Mouse (Mus musculus) embryonic facial prominence, embryonic 15.5 days (tissue): ENCODE measurements at regions not wholly inside any gene's neighbourhood (a gene's known extent, or its start where the extent isn't known, plus 50 kb on each side); places are given as distances from the start of the nearest gene placed in this dataset.

Source experiments
- ATAC-seq: fragments of 200-750 bp; cut with Nextera tagmentation; 2 replicates; pipeline ENCODE4 v1.8.0; 2017; ENCODE audit warnings: low read depth, moderate TSS enrichment; ENCODE audit not compliant: insufficient number of reproducible peaks, low FRiP score, low TSS enrichment
- H3K27ac ChIP-seq: fragments of 300-500 bp; sonication (generic); replicated peaks from 2 replicates; pipeline ENCODE4 v1.5.1; 2015; ENCODE audit warnings: mild to moderate bottlenecking, inconsistent platforms
- H3K27me3 ChIP-seq: fragments of 300-500 bp; sonication (generic); 2 replicates; pipeline ENCODE4 v1.6.1; 2015; ENCODE audit warnings: inconsistent platforms
- H3K36me3 ChIP-seq: fragments of 300-500 bp; sonication (generic); 2 replicates; pipeline ENCODE4 v1.6.1; 2015; ENCODE audit warnings: mild to moderate bottlenecking, inconsistent platforms
- H3K4me1 ChIP-seq: fragments of 300-500 bp; sonication (generic); 2 replicates; pipeline ENCODE4 v1.6.1; 2015; ENCODE audit warnings: inconsistent platforms
- H3K4me2 ChIP-seq: fragments of 300-500 bp; sonication (generic); replicated peaks from 2 replicates; pipeline ENCODE4 v1.6.1; 2015; ENCODE audit warnings: mild to moderate bottlenecking, inconsistent platforms
- H3K4me3 ChIP-seq: fragments of 300-500 bp; sonication (generic); replicated peaks from 2 replicates; pipeline ENCODE4 v1.5.1; 2015; ENCODE audit warnings: mild to moderate bottlenecking, inconsistent platforms
- H3K9ac ChIP-seq: fragments of 300-500 bp; sonication (generic); 2 replicates; pipeline ENCODE4 v1.6.1; 2015; ENCODE audit warnings: inconsistent platforms
- H3K9me3 ChIP-seq: fragments of 300-500 bp; sonication (generic); replicated peaks from 2 replicates; pipeline ENCODE4 v1.6.1; 2016; ENCODE audit warnings: inconsistent platforms
- WGBS: fragments of 180-500 bp; shearing (Covaris S2); methylation state at CpG from one replicate; pipeline ENCODE4 v1.1.7; 2015; 5-methylcytosine and 5-hydroxymethylcytosine counted together

DNA sequence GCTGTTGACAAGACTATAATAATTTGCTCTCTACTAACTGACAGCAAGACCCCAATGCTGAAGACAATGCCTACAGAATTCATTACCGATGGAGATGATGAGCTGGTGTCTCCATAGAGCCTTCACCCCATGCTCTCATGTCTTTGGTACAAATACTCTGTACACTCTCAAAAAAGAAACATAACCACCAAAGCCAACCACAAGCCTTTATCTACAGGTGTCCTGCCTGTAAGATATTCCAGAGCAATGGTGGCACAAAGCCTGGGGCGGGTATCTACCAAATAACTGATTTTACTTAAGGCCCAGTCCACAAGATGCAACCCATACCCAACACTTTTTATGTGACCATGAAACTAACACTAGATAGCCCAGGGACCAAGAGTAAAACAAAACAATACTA, 273.1 kb downstream of the Rpl36a-ps1 start:
- no peaks in the 10 kb centered on the region for H3K36me3 ChIP-seq
- H3K27me3 ChIP-seq = no peaks in the 10 kb centered on the region
- H3K9me3 ChIP-seq = no peaks in the 10 kb centered on the region
- ATAC-seq = no peak
- WGBS = 90% methylated on average over 2 of the region's 2 CpGs
- no peak overlapping the region for H3K9ac ChIP-seq
- H3K4me1 ChIP-seq = no peaks in the 10 kb centered on the region
- no peak overlapping the region for H3K4me3 ChIP-seq
- H3K27ac ChIP-seq = no peak overlapping the region
- H3K4me2 ChIP-seq = no peak overlapping the region

DNA sequence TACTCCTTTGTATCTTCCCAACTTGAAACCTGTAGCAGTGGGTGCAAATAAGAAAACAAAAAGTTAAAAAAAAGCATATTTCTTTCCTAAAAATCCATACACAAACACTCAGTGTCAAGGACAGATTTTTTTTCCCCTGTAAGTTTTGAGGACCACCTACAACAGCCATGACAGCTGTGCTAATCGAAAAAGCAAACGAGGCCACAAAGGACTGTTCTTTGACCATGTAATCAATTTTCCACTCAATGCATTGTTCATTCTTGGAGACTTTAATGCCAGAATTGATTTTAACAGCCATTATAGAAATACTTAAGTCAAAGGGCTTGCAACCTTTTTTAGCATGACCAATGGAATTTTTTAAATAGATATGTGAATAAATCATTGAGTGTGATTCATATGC, 286.1 kb downstream of the Rpl36a-ps1 start:
- no peak overlapping the region for H3K9ac ChIP-seq
- no peaks in the 10 kb centered on the region for H3K36me3 ChIP-seq
- no peak overlapping the region for H3K27ac ChIP-seq
- H3K4me3 ChIP-seq = no peak overlapping the region
- no peak overlapping the region for H3K4me2 ChIP-seq
- no peak for ATAC-seq
- no peaks in the 10 kb centered on the region for H3K27me3 ChIP-seq
- H3K4me1 ChIP-seq = no peaks in the 10 kb centered on the region
- no peaks in the 10 kb centered on the region for H3K9me3 ChIP-seq
- WGBS = 30% methylated on average over 2 of the region's 2 CpGs

DNA sequence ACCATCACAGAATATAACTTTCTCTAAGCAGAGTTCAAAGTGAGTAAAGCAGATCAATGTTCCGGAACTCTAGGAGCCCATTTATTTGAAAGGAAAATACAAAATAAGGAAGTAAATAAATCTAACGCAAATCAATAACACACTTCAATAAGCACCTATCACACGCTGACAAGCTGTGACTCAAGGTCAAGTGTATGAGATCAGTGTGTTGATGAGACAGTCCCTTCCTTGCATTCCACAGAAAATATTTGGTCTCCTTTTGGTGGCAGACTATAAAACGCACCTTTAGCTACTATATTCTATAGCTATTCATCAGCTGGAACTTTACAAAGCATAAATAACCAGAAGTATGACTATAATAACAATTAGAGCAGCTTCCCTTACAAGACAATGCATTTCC, 286.5 kb downstream of the Rpl36a-ps1 start:
- no peaks in the 10 kb centered on the region for H3K27me3 ChIP-seq
- 77% methylated on average over 4 of the region's 4 CpGs for WGBS
- no peaks in the 10 kb centered on the region for H3K9me3 ChIP-seq

DNA sequence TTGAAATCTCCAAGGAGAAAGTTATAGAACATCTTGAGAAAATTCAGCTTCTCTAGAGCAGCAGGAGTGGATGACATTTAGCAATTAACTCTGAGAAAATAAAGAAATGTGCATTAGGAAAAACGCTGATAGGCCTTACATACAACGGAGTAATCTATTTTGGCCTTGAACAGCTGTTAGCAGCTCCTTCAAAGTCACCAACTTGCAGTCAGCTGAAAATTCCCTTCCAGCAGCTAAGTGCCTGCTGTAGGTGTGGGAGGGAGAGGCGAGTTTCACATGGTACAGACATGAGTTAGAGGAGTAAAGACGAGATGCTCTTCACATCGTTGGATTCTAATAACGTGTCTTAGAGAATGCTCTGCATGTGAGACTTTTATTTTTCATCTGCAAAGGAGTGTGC, 290.8 kb downstream of the Rpl36a-ps1 start:
- Histone ChIP-seq H3K27me3 (no peaks in the 10 kb centered on the region), H3K27ac (no peak overlapping the region), H3K4me3 (no peak overlapping the region), H3K4me1 (no peaks in the 10 kb centered on the region), H3K36me3 (no peaks in the 10 kb centered on the region), H3K9me3 (no peaks in the 10 kb centered on the region), H3K9ac (no peak overlapping the region), H3K4me2 (no peak overlapping the region)
- no peak for ATAC-seq
- 83% methylated on average over 6 of the region's 6 CpGs for WGBS

More for the DNA sequence above, 286.5 kb downstream of the Rpl36a-ps1 start:
- no peak for ATAC-seq
- H3K4me2 ChIP-seq = no peak overlapping the region
- H3K4me1 ChIP-seq = no peaks in the 10 kb centered on the region
- H3K36me3 ChIP-seq = no peaks in the 10 kb centered on the region
- no peak overlapping the region for H3K9ac ChIP-seq
- H3K4me3 ChIP-seq = no peak overlapping the region
- H3K27ac ChIP-seq = no peak overlapping the region

DNA sequence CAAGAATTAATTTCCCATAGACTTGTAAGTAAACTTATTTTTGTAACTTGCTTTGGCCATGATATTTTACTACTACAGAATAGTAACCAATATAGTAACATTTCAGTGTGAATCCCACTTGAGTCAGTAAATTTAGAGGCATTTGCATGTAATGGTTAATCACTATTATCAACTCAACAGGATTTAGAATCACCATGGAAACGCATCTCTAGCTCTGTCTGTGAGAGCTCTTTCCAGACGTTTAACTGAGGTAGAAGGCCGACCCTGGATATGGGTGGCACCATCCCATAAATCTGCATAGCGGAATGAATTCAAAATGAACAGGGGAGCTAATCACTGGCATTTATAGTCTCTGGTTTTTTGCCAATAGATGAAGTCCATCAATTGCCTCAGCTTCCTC, 337.6 kb downstream of the Rpl36a-ps1 start:
- no peak for ATAC-seq
- no peak overlapping the region for H3K4me2 ChIP-seq
- H3K27ac ChIP-seq = no peak overlapping the region
- no peaks in the 10 kb centered on the region for H3K9me3 ChIP-seq
- no peaks in the 10 kb centered on the region for H3K27me3 ChIP-seq
- 74% methylated on average over 4 of the region's 4 CpGs for WGBS
- H3K4me1 ChIP-seq = no peaks in the 10 kb centered on the region
- no peaks in the 10 kb centered on the region for H3K36me3 ChIP-seq
- H3K4me3 ChIP-seq = no peak overlapping the region
- H3K9ac ChIP-seq = no peak overlapping the region

DNA sequence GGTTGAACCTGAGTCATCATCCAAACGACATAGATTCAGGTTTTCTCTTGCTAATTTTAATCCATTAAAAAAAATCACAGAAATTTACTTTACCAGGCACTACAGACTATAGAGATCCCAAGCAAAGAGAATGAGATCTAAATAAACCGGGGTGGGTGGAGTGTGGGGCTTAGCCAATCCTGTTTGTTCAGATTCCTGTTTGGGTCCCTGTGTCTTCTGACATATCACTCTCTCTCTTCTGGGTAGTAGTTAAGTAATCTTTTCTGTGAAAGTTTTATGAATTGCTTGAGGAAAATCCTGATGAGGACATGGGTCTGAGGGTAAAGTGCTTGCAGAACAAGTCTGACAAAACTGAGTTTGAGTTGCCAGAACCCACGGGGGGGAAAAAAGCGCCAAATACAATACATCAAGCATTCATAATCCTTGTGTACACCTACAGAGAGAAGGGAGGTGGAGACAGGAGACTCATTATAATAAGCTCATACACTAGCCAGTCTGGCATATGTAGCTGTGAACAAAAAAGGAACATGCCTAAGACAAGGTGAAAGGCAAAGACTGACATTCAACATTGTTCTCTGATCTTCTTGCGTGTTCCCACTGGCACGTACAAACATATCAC, 339.8 kb downstream of the Rpl36a-ps1 start:
- no peak for ATAC-seq
- Histone ChIP-seq H3K9ac (no peak overlapping the region), H3K4me3 (no peak overlapping the region), H3K9me3 (no peaks in the 10 kb centered on the region), H3K4me1 (no peaks in the 10 kb centered on the region), H3K4me2 (no peak overlapping the region), H3K36me3 (no peaks in the 10 kb centered on the region), H3K27ac (no peak overlapping the region), H3K27me3 (no peaks in the 10 kb centered on the region)
- 62% methylated on average over 6 of the region's 6 CpGs for WGBS

DNA sequence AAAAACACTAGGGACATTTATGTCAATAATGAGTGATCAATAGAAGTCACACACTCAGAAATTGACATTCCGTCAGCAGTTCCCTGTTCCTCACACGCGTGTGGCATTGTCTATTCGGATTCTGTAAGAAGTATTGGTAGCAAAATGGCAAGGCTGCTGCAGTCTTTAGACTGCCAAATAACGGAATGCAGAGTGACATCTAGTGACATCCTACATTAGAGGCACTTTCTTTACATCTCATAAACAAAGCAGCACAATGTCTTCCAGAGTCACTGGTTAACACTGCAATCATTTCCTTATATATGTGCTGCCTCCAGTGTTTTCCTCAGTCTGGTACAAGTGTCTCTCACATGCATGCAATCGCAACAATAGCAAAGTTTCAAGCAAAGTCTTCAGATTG, 342.9 kb downstream of the Rpl36a-ps1 start:
- no peaks in the 10 kb centered on the region for H3K36me3 ChIP-seq
- no peaks in the 10 kb centered on the region for H3K4me1 ChIP-seq
- H3K27ac ChIP-seq = no peak overlapping the region
- WGBS = 78% methylated on average over 6 of the region's 6 CpGs
- no peak overlapping the region for H3K9ac ChIP-seq
- H3K4me2 ChIP-seq = no peak overlapping the region
- H3K27me3 ChIP-seq = no peaks in the 10 kb centered on the region
- no peak for ATAC-seq
- H3K4me3 ChIP-seq = no peak overlapping the region
- H3K9me3 ChIP-seq = no peaks in the 10 kb centered on the region

DNA sequence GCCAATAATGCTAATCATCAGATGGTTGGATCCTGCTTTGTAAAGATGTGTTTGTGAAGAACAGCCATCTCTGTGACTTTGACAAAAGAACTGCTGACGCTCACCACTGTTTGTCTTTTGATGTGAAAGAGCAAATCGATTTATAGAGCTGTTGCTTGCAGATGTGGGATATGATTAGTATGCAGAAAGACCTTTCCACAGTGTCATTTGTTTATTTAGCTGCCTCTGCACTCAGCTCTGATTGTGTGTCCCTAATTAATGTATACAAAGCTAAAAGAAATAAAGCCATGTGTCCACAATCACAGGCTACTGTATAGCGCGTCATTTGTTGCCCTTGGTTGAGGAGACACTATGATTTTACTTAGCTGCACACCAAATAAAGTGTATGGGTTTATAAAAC, 343.6 kb downstream of the Rpl36a-ps1 start:
- Histone ChIP-seq H3K9ac (no peak overlapping the region), H3K36me3 (no peaks in the 10 kb centered on the region), H3K9me3 (no peaks in the 10 kb centered on the region), H3K27me3 (no peaks in the 10 kb centered on the region), H3K4me3 (no peak overlapping the region), H3K27ac (no peak overlapping the region), H3K4me1 (no peaks in the 10 kb centered on the region), H3K4me2 (no peak overlapping the region)
- WGBS = 73% methylated on average over 4 of the region's 4 CpGs
- no peak for ATAC-seq

DNA sequence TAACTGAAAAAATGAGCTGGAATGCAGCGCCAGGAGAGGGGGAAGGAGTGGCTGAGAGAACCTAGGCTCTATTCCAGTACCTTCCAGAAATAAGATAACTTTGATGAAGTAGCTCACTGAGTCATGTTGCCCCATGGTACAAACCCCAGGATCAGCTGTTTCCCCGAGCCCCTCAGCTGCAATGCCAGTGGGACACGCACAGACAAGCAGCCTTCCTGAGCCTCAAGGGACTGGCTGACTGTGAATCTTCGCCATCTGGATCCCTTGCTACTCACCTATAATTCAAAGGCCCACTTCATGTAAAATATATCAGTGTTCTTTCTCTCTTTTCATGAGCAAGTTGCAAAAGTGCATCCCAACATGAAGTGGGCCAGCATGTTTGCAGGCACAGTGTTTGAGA, 346.5 kb downstream of the Rpl36a-ps1 start:
- Histone ChIP-seq H3K27me3 (no peaks in the 10 kb centered on the region), H3K4me1 (no peaks in the 10 kb centered on the region), H3K9ac (no peak overlapping the region), H3K4me3 (no peak overlapping the region), H3K36me3 (no peaks in the 10 kb centered on the region), H3K9me3 (no peaks in the 10 kb centered on the region), H3K4me2 (no peak overlapping the region), H3K27ac (no peak overlapping the region)
- ATAC-seq = no peak
- 65% methylated on average over 4 of the region's 4 CpGs for WGBS

DNA sequence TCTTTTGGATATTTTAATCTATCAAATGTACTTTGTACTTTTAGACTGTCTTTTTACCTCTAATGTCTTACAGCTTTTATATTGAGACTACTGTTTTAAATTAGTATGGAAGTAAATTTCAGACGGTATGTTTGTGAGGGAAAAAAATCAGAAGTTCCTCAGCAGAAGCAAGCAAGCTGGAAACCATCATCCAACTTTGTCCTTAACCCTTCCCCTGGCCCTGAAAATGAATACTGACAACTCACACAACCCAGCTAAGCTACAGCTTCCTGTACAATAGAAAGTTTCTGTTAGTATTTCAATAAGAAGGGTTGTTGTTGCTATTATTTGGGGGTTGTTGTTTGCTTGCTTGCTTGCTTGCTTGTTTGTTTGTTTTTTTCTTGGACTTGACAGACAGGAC, 350.4 kb downstream of the Rpl36a-ps1 start:
- Histone ChIP-seq H3K9me3 (no peaks in the 10 kb centered on the region), H3K27ac (no peak overlapping the region), H3K4me3 (no peak overlapping the region), H3K4me2 (no peak overlapping the region), H3K9ac (no peak overlapping the region), H3K27me3 (no peaks in the 10 kb centered on the region), H3K4me1 (no peaks in the 10 kb centered on the region), H3K36me3 (no peaks in the 10 kb centered on the region)
- 38% methylated on average over 1 of the region's 1 CpGs for whole genome bisulfite sequencing
- ATAC-seq = no peak

DNA sequence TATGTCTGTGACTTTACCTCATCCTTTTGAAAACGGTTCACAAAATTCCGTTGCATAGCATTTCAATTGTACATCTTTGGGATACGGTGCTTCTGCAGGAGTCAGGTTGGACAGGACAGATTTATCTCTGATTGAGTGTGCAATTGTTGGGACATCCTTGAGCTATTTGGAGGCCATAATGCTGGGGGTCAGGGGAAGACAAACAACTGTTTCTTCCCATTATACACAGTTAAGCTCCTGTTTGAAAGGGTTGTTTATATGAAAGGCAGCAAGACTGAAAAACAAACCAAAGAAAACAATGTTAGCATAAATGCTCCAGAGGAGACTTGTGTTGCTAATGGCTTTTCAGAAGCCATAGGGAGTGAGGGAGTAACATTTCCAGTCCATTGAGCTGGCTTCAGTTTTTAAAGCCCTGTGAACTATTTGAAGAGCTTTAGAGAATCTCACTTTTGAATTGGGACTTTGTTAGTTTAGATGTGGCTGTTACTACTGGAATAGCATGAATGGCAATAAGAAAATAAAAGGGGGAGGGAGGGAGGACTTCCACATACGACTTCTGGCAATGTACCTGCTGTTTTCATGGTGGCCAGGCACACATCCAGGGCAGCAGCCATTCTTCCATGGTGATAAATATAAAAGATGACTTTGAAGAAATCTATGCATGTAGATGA, 351.3 kb downstream of the Rpl36a-ps1 start:
- H3K27ac ChIP-seq = no peak overlapping the region
- ATAC-seq = no peak

DNA sequence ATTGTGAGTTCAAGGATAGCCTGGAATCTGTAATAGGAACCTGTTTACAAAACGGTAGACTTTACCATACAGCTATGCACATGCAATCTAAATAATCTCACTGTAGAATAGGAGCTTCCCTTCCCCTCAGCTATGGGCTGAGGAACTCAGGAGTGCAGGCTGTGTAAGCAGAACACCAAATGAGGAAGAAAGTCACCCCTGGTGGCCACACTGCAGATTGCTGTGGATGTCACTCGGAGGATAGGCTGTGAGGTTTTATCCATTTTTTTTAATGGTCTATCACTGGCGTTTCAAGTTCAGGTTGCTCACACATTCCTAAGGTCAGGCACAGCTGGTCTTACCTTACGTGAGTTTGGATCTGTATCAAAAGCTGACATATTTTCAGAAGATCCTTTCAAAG, 365.1 kb downstream of the Rpl36a-ps1 start:
- H3K36me3 ChIP-seq = no peaks in the 10 kb centered on the region
- no peaks in the 10 kb centered on the region for H3K27me3 ChIP-seq
- no peak overlapping the region for H3K4me3 ChIP-seq
- no peak overlapping the region for H3K4me2 ChIP-seq
- ATAC-seq = no peak
- H3K9ac ChIP-seq = no peak overlapping the region
- WGBS = 68% methylated on average over 4 of the region's 4 CpGs
- H3K27ac ChIP-seq = no peak overlapping the region
- peaks cover 4% of the 10 kb centered on the region; the same call in 1 of the 2 replicates for H3K4me1 ChIP-seq
- no peaks in the 10 kb centered on the region for H3K9me3 ChIP-seq

More for the DNA sequence above, 351.3 kb downstream of the Rpl36a-ps1 start:
- 72% methylated on average over 4 of the region's 4 CpGs for WGBS
- Histone ChIP-seq H3K4me1 (no peaks in the 10 kb centered on the region), H3K27me3 (no peaks in the 10 kb centered on the region), H3K36me3 (no peaks in the 10 kb centered on the region), H3K4me2 (no peak overlapping the region), H3K4me3 (no peak overlapping the region), H3K9ac (no peak overlapping the region), H3K9me3 (no peaks in the 10 kb centered on the region)
